Mouse (Mus musculus) heart, postnatal 0 days (tissue): ENCODE results near the gene Gm10964.

ENCODE experiments used
- CTCF ChIP-seq: IDR thresholded peaks from 2 replicates; pipeline ENCODE4 v1.5.1; 2016; ENCODE audit warnings: antibody characterized with exemption, control low read depth, low read depth
- EP300 ChIP-seq: IDR thresholded peaks from 2 replicates; pipeline ENCODE4 v1.6.1; 2016; ENCODE audit warnings: antibody characterized with exemption, low read depth

GRCm38 (mm10) chr3:103709470-103710040, 29.6 kb upstream of the Gm10964 start:
- TF ChIP-seq CTCF (no peak), EP300 (no peak)
